Mouse (Mus musculus): ENCODE data around the gene Selenbp1.

The Selenbp1 gene

DNA sequence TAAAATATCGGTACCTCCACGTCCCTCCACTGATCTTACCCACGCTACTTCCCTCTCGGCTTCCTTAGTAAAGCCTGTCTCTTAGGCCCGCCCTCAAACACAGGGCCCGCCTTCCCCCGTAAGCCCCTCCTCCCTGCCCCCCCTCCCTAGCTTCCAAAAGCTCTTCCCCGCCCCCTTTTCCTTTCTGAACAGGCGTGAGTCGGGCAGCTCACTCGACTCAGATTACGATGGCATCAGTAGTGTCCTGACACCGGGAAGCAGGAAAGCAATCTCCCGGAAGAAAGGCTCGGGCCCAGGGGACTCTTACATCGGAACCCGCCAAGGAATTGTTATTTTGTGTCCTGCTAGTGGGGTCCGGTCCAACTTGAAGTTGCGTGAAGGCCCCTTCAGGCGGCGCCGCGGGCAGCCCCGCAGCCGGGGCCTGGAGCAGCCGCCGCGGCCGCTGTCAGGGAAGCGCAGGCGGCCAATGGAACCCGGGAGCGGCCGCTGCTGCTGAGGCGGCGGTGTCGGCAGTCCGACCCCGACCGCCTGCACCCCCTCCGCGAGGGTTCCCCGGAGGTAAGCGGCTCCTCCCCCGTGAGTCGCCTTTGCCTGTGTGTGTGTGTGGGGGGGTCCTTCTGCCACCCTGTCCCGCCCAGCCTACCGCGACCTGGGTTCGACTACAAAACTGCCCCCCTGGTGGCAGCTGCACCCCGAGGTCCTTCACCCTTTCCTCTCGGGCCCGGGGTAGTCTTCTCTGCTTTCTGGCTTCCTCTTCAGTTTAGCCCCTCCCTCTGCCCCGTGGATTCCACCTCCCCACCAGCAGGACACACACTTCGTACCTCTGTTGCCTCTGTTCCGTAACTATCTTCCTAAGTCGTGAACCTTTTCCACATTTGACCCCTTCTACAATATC is 41.9 kb downstream of the Selenbp1 start, which contains the start of gene Pi4kb:
Gene Pi4kb (plus strand): TSS at position 204 of the 895 bp plus-strand sequence.
- peak; percentile 91 for DNase-seq (ENCODE audit: low read depth, low spot score)

DNA sequence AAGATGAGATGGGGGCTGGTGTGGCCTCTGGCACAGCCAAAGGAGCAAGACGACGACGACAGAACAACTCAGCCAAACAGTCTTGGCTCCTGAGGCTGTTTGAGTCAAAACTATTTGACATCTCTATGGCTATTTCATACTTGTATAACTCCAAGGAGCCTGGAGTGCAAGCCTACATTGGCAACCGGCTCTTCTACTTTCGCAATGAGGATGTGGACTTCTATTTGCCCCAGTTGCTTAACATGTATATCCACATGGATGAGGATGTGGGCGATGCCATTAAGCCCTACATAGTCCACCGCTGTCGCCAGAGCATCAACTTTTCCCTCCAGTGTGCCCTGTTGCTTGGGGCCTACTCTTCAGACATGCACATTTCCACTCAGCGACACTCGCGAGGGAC is 51.5 kb downstream of the Selenbp1 start:
- no peak for DNase-seq (ENCODE audit: low read depth, low spot score)

DNA sequence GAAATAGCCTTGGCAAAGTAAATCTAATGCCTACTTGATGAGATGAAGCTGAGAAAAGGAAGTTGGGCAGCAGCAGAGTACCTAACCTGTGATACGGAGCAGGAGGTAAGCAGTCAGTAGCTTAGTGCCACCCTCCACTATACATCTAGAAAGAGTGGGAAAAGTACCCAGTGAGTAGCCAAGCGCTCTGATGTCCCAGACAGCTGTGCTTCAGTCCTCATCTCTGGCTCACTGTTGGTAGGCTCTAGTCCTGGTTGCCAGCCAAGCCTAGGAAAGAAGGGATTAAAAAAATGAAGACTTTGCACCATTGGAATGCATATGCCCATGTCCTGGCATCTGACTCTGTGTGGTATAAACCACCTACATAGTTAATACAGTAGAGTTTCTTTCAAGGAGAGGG is 52.7 kb downstream of the Selenbp1 start:
- DNase-seq (ENCODE audit: low read depth, low spot score): no peak

DNA sequence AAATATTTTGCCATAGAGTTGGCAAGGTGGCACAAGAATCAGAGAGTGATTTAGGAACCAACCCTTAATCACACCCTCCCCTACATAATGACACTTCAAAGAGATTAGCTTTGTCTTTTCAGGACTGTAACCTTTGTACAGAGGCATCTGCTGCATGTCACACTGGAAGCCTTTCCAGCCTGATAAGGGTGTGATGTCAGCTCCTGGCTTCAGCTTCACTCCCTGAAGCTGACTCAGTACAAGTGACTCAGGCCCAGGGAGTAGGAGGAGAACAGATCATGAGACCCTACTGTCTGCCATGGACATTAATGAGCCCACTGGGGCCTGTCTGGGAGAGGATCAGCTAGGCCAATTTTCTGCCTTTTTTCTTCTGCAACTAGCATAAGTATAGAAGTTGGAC is 54.7 kb downstream of the Selenbp1 start:
- DNase-seq (ENCODE audit: low read depth, low spot score): peak; percentile 84

DNA sequence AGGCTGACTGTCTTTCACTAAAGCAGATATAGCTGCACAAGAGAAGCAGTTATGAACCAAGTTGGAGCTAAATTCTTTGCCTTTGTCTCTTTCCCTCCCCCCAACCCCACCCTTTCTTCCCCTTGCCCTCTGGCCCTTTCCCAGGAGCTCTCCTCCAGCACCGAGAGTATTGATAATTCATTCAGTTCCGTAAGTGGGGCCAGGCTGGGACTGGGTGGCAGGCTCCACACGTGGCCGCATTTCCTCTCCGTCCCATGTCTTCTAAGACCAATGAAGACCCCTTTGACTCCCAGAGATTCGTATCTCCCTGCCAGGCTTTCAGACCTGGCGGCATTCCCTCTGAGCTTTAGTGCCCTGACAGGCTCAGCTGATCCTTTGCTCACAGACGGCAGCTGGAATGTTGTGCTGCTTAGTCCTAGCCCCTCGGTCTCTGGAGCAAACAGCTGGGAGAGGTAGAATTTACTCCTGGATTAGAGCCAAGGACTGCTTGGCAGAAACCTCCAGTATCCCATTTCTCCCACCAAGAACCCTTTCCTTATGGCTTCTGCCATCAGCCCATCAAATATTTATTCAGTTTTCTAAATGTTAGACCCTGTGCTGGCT is 56.4 kb downstream of the Selenbp1 start:
- DNase-seq (ENCODE audit: low read depth, low spot score): peak; percentile 64

Measured in skeletal muscle tissue, adult 2 months (tissue).